Mouse (Mus musculus): Measurements from ENCODE around the gene Cnot4. TPM values are rescaled to one million over a fixed set of nuclear protein-coding genes. Genes with fewer than 3 reads are reported as not detected.

The Cnot4 gene
- polyA plus RNA-seq (2017; shearing (Covaris generic)), result 58.7 TPM

DNA sequence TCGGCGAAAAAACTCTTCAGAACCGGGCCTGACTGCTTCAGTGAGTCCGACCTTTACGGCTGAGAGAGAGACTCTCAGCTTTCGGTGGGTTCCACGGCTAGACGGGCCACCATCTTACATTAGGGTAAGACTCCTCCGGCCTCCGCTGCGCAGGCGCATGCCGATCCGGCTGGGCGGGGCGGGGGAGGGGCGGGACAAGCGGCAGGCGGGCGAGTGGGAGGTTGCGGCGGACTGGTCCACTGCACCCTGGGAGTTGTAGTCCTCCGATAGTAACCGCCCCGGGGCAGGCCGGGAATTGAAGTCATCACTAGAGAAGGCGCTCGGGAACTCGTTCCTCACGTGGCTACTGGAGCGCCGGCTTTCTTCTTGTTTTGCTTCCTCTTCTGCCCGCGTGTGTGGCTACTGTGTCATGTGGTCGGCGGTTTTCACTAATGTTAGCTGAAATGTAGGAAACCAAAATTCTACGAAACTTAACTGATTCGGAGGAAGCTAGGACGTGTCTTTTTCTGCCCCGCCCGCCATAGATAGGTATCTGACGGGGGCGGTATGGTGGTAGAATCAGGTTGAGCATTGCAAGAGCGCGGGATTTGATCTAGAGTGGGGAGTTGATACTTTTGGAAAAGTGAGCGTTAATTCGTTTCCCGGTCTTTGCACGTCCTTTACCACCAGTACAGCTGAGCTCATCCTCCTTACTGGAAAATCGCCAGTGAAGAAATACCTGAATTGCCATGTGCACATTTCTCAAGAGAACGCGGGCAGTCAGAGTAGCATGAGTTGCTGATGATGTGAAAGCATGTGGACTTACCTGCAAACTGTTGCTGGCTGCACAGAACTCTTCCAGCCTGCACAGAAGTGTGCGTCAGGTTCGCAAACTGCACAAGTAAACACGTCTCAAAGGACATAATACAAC, at the start of gene Cnot4:
Gene Cnot4, minus strand, starts transcription at position 146 of the 910 bp plus-strand sequence.

DNA sequence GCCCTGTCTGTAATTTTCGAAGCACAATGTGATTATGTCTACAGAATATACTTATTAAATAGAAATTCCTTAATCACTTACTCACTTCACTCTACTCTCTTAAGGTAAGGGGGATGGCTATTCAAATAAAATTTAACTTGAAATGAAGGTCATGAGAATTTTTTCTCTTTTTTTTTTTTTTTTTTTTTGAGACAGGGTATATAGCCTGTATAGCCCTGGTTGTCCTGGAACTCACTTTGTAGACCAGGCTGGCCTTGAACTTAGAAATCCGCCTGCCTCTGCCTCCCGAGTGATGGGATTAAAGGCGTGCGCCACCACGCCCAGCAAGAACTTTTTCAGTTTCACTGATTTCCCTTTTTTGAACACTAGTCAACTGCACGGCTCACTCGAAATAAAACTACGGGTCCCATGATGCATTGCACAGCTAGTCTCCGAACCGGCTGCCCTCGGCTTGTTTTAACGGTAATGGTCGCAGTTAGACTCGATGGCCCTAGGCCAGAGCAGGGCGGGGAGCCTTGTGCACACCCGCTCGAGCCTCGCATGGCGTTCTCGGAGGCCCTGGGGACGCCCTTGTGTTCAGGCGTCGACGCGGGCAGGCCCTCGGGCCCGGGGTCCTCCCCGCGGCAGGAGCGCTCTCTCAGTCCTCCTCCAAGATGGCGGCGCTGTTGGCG, 43.6 kb upstream of the Cnot4 start, which contains the start of gene Nup205:
Gene Nup205, plus strand, starts transcription at position 443 of the 671 bp plus-strand sequence.

DNA sequence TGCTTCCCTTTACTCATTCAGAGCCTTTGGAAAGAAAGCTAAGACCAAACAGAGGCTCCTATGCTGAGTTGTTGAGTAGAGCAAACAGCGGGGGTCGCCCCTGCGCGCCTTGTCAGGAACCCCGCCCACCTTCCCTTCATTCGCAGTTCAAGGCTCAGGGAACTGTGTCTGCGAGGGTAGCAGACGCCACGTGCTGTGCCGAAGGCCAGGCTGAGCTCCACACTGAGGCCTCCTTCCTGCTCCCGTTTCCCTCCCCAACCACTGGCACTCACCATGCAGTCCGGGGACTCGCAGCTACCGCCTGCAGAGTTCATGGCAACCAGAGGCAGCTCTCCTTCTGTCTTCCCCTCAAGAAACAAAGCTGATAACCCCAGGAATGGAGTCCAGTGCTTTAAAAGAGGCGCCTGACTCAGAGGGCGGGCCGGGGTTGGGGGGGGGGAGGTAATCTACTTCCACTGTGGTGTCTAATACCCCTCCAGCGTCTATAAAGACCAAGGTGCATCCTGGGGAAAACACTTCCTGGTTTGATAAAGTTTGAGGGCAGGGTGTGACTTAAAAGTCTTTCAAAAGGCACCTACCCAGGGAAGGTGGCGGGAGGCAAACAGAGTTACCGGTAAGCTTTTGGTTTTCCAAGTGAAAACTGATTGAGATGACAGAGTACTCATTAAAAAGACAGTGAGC, 145.3 kb downstream of the Cnot4 start, which contains the start of gene Slc23a4:
Gene Slc23a4, minus strand, starts transcription at position 324 of the 681 bp plus-strand sequence.

Other genes starting within 250 kb of the Cnot4 start
- 32.2 TPM for gene Wdr91, start 222.8 kb downstream of the Cnot4 start, polyA plus RNA-seq (2017; shearing (Covaris generic))
- not detected for gene Stra8, start 213.6 kb downstream of the Cnot4 start, polyA plus RNA-seq (2017; shearing (Covaris generic))
- 0.73 TPM for gene Slc23a4, start 145.3 kb downstream of the Cnot4 start, polyA plus RNA-seq (2017; shearing (Covaris generic))
- gene Nup205, start 43.7 kb upstream of the Cnot4 start, polyA plus RNA-seq (2017; shearing (Covaris generic)), result 31.2 TPM
- 0.26 TPM for gene Slc13a4, start 174.4 kb upstream of the Cnot4 start, polyA plus RNA-seq (2017; shearing (Covaris generic))
- not detected for gene Fam180a, start 192.4 kb upstream of the Cnot4 start, polyA plus RNA-seq (2017; shearing (Covaris generic))